Mouse (Mus musculus): ENCODE data around the gene Btbd17.
A peak's percentile ranks its signal among the peaks of the same experiment; 100 is the strongest.

Gene Btbd17

GRCm38 (mm10) chr11:114769911-114770310, 25.8 kb downstream of the Btbd17 start:
- no peak for DNase-seq (ENCODE audit: inconsistent age in 2 of 2, low spot score in 1 of 2)

GRCm38 (mm10) chr11:114764820-114765818, 30.6 kb downstream of the Btbd17 start, which contains the start of gene Kif19a:
Kif19a (plus strand) TSS chr11:114765388.
- DNase-seq (ENCODE audit: inconsistent age in 2 of 2, low spot score in 1 of 2): peak; percentile 72 to 83

GRCm38 (mm10) chr11:114747564-114748138, 48.1 kb downstream of the Btbd17 start:
- no peak for DNase-seq (ENCODE audit: inconsistent age in 2 of 2, low spot score in 1 of 2)

DNA sequence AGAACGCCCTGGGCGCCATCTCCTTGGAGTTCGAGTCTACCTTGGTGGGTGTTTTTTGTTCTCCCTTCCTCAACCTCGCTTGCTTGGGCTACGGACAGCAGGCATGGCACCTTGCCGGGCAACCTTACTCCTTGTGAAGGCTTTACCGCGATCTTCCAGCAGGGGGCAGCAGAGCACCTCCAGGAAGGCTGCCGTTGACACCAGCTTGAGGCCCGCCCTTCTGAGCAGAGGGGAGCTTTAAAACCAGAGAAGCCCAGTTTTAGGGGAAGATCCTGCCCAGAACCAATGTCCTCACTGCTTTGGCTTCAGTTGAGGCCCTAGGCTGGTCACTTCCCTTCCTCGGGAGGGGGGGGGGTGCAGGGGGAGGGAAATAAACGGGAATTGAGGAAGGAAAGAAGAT, 50.6 kb downstream of the Btbd17 start:
- peak; percentile 84 to 96 for DNase-seq (ENCODE audit: inconsistent age in 2 of 2, low spot score in 1 of 2)

DNA sequence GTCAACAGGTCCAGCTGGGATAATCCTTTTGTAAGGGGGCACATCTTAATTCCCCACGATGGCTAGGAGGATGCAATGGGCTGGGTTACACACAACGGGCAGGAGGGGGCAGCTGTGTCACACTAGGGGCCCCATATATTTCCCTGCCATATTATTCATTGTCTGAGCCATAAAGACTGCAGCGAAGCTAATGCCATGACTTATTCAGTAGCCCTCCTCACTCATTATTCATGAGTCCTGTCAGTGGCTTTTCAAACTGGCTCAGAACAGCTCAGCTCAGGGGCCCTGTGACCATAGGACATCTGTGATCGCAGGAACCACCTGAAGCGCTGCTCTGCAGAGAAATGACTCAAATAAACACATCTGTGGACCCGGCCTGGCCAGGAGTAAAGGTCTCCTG, 54.3 kb downstream of the Btbd17 start:
- DNase-seq (ENCODE audit: inconsistent age in 2 of 2, low spot score in 1 of 2): no peak
